Mouse (Mus musculus): ENCODE measurements around the gene Stap2.

- no peak for TF ChIP-seq CTCF (IDR thresholded peaks at IDR 0.05; ENCODE audit: low read depth)
- no peak for TF ChIP-seq EP300 (IDR thresholded peaks at IDR 0.05; ENCODE audit: low read depth)
These were observed 26.0 kb upstream of the Stap2 start for GRCm38 (mm10) chr17:56031431-56031830.

All from liver, postnatal 0 days (tissue).